Mouse (Mus musculus) thymus, adult 2 months (tissue): ENCODE measurements around the gene Gm11541.

Experiments used
- CTCF ChIP-seq: fragments of 200-500 bp; IDR thresholded peaks from 2 replicates; pipeline ENCODE4 v1.5.1; 2012; ENCODE audit warnings: mild to moderate bottlenecking, control low read depth, low read length, moderate library complexity, borderline replicate concordance; ENCODE audit not compliant: control insufficient read depth, poor library complexity, insufficient read depth; ENCODE audit errors: extremely low read depth
- POLR2A ChIP-seq: fragments of 200-500 bp; IDR thresholded peaks from 2 replicates; pipeline ENCODE4 v1.6.1; 2012; ENCODE audit warnings: mild to moderate bottlenecking, low read length, control low read depth, moderate library complexity; ENCODE audit not compliant: control insufficient read depth, poor library complexity, insufficient read depth; ENCODE audit errors: extremely low read depth

DNA sequence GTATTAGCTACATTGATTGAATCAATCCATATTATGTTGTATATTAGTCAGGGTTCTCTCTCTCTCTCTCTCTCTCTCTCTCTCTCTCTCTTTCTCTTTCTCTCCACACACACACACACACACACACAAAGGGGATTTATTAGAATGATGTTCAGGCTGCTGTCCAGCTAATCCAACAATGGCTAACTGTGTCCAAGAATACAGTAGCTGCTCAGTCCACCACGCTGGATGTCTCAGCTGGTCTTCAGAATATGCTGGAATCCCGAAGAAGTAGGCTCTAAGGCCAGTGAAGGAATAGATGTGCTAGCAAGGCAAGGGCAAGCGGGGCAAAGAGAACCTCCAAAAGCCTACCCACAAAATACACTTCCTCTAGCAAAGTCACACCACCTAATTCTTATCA lies 23.0 kb upstream of the Gm11541 start:
- TF ChIP-seq CTCF (no peak), POLR2A (no peak)
